In genomic region chr8:10945939-10946740, GRCm38 (mm10) we compare ENCODE assay signal across 8 mouse cellular contexts.
A peak's percentile ranks its signal among the peaks of the same experiment; 100 is the strongest.
DNase-seq lines count a peak whose midpoint lies in the region; ATAC-seq lines count a peak whose summit lies in the region.

No protein-coding gene starts in this region.

- peaks cover 18% of the 10 kb centered on the region for H3K4me1 ChIP-seq in hindbrain, embryonic 12.5 days

- no peak overlapping the region for H3K9ac ChIP-seq in hindbrain, embryonic 12.5 days

- peak; percentile 99 for DNase-seq in MN1 (ENCODE audit: low spot score)
- DNase-seq in cerebellum, postnatal 14 days = peak; percentile 43 to 55
- peak; percentile 55 to 81 for DNase-seq in frontal cortex, postnatal 14 days (ENCODE audit: low spot score in 2 of 2)
- peak; percentile 36 for DNase-seq in left cerebral cortex, adult 11 months (ENCODE audit: low spot score)
- DNase-seq in lung, postnatal 36 days = peak; percentile 98
- peak; percentile 53 for DNase-seq in retina, embryonic 14.5 days (ENCODE audit: low spot score)
- DNase-seq in thymus, postnatal 4 days = peak; percentile 80

- peak; percentile 77 for ATAC-seq in hindbrain, embryonic 12.5 days (ENCODE audit: low FRiP score)

- peak overlapping the region; percentile 64 for H3K27ac ChIP-seq in hindbrain, embryonic 12.5 days

- WGBS in hindbrain, embryonic 12.5 days = 6% methylated on average over 23 of the region's 23 CpGs

- H3K9me3 ChIP-seq in hindbrain, embryonic 12.5 days (replicated peaks) = no peaks in the 10 kb centered on the region

- peaks cover 11% of the 10 kb centered on the region for H3K27me3 ChIP-seq in hindbrain, embryonic 12.5 days

- H3K4me2 ChIP-seq in hindbrain, embryonic 12.5 days (replicated peaks) = peak overlapping the region; percentile 44

- peak overlapping the region; percentile 10; the same call in 1 of the 2 replicates for H3K4me3 ChIP-seq in hindbrain, embryonic 12.5 days

- no peaks in the 10 kb centered on the region for H3K36me3 ChIP-seq in hindbrain, embryonic 12.5 days

Comparison
In these comparisons a context has a peak if more than half of its experiments do, and no peak if none do; other contexts are left out.
1. Peak in every context shown above with its lines: DNase-seq, ATAC-seq, H3K4me3 ChIP-seq and H3K27ac ChIP-seq.
2. DNase-seq: peak in every context shown above with its lines; median percentile 99 in MN1; 98 in lung, postnatal 36 days; 80 in thymus, postnatal 4 days; 68 in frontal cortex, postnatal 14 days; 53 in retina, embryonic 14.5 days; 49 in cerebellum, postnatal 14 days; 36 in left cerebral cortex, adult 11 months.